Mouse (Mus musculus): Measurements from ENCODE around the gene Tnfsf11. TPM values are rescaled to one million over a fixed set of nuclear protein-coding genes. Genes with fewer than 3 reads are reported as not detected.

The Tnfsf11 gene
- polyA plus RNA-seq, 1 experiment from 2014 or later, result 0.23 TPM

GRCm38 (mm10) chr14:78287906-78288800 is 19.7 kb downstream of the Tnfsf11 start:
- Histone ChIP-seq H3K4me3 (ENCODE audit: control insufficient read depth in 1 of 2, insufficient read depth in 1 of 2, low read depth in 1 of 2, low read length in 2 of 2) (no peak overlapping the region), H3K4me2 (ENCODE audit: low read length) (no peak overlapping the region), H3K4me1 (ENCODE audit: control insufficient read depth in 2 of 2, insufficient read depth in 2 of 2, low read length in 2 of 2) (peaks cover 0 to 2% of the 10 kb centered on the region in 2 experiments; a peak in 1 of 4 replicates), H3K36me3 (ENCODE audit: control insufficient read depth, insufficient read depth, low read length) (no peaks in the 10 kb centered on the region), H3K9me3 (ENCODE audit: control insufficient read depth, low read length) (no peaks in the 10 kb centered on the region), H3K27ac (replicated peaks in 1 of 2; ENCODE audit: control insufficient read depth in 1 of 2, insufficient read depth in 1 of 2, low read depth in 2 of 2, low read length in 2 of 2) (no peak overlapping the region), H3K9ac (ENCODE audit: low read length) (no peak overlapping the region), H3K27me3 (ENCODE audit: control insufficient read depth, insufficient read depth, low read length) (no peaks in the 10 kb centered on the region)
- ATAC-seq (ENCODE audit: insufficient number of reproducible peaks, insufficient read depth, low FRiP score, low read depth), result no peak
- WGBS, result 41% methylated on average over 7 of the region's 7 CpGs

- WGBS, result 69% methylated on average over 5 of the region's 5 CpGs
- Histone ChIP-seq H3K9me3 (ENCODE audit: control insufficient read depth, low read length) (no peaks in the 10 kb centered on the region), H3K9ac (ENCODE audit: low read length) (no peak overlapping the region), H3K27me3 (ENCODE audit: control insufficient read depth, insufficient read depth, low read length) (no peaks in the 10 kb centered on the region), H3K36me3 (ENCODE audit: control insufficient read depth, insufficient read depth, low read length) (no peaks in the 10 kb centered on the region), H3K4me2 (ENCODE audit: low read length) (no peak overlapping the region), H3K4me1 (ENCODE audit: control insufficient read depth in 2 of 2, insufficient read depth in 2 of 2, low read length in 2 of 2) (peaks cover 6 to 7% of the 10 kb centered on the region in 2 experiments; a peak in 3 of 4 replicates), H3K27ac (replicated peaks in 1 of 2; ENCODE audit: control insufficient read depth in 1 of 2, insufficient read depth in 1 of 2, low read depth in 2 of 2, low read length in 2 of 2) (no peak overlapping the region), H3K4me3 (ENCODE audit: control insufficient read depth in 1 of 2, insufficient read depth in 1 of 2, low read depth in 1 of 2, low read length in 2 of 2) (no peak overlapping the region)
- no peak for ATAC-seq (ENCODE audit: insufficient number of reproducible peaks, insufficient read depth, low FRiP score, low read depth)
These were observed 21.8 kb downstream of the Tnfsf11 start for GRCm38 (mm10) chr14:78286011-78286548.

GRCm38 (mm10) chr14:78282490-78282889 is 25.4 kb downstream of the Tnfsf11 start:
- Histone ChIP-seq H3K9me3 (ENCODE audit: control insufficient read depth, low read length) (no peaks in the 10 kb centered on the region), H3K36me3 (ENCODE audit: control insufficient read depth, insufficient read depth, low read length) (no peaks in the 10 kb centered on the region), H3K27me3 (ENCODE audit: control insufficient read depth, insufficient read depth, low read length) (no peaks in the 10 kb centered on the region), H3K4me1 (ENCODE audit: control insufficient read depth in 2 of 2, insufficient read depth in 2 of 2, low read length in 2 of 2) (peaks cover 6 to 7% of the 10 kb centered on the region in 2 experiments; a peak in 3 of 4 replicates), H3K4me3 (ENCODE audit: control insufficient read depth in 1 of 2, insufficient read depth in 1 of 2, low read depth in 1 of 2, low read length in 2 of 2) (no peak overlapping the region), H3K9ac (ENCODE audit: low read length) (no peak overlapping the region), H3K4me2 (ENCODE audit: low read length) (no peak overlapping the region), H3K27ac (replicated peaks in 1 of 2; ENCODE audit: control insufficient read depth in 1 of 2, insufficient read depth in 1 of 2, low read depth in 2 of 2, low read length in 2 of 2) (no peak overlapping the region)
- ATAC-seq (ENCODE audit: insufficient number of reproducible peaks, insufficient read depth, low FRiP score, low read depth), result no peak
- 80% methylated on average over 11 of the region's 11 CpGs for WGBS

- no peaks in the 10 kb centered on the region for H3K9me3 ChIP-seq (ENCODE audit: control insufficient read depth, low read length)
- no peaks in the 10 kb centered on the region for H3K4me1 ChIP-seq (ENCODE audit: control insufficient read depth in 2 of 2, insufficient read depth in 2 of 2, low read length in 2 of 2)
- 80% methylated on average over 18 of the region's 18 CpGs for WGBS
- no peak overlapping the region for H3K27ac ChIP-seq (replicated peaks in 1 of 2; ENCODE audit: control insufficient read depth in 1 of 2, insufficient read depth in 1 of 2, low read depth in 2 of 2, low read length in 2 of 2)
- no peaks in the 10 kb centered on the region for H3K27me3 ChIP-seq (ENCODE audit: control insufficient read depth, insufficient read depth, low read length)
- no peak overlapping the region for H3K4me2 ChIP-seq (ENCODE audit: low read length)
- no peak overlapping the region for H3K9ac ChIP-seq (ENCODE audit: low read length)
- H3K36me3 ChIP-seq (ENCODE audit: control insufficient read depth, insufficient read depth, low read length), result no peaks in the 10 kb centered on the region
- no peak overlapping the region for H3K4me3 ChIP-seq (ENCODE audit: control insufficient read depth in 1 of 2, insufficient read depth in 1 of 2, low read depth in 1 of 2, low read length in 2 of 2)
- no peak for ATAC-seq (ENCODE audit: insufficient number of reproducible peaks, insufficient read depth, low FRiP score, low read depth)
These were observed 31.4 kb downstream of the Tnfsf11 start for GRCm38 (mm10) chr14:78276395-78276930.

- no peak overlapping the region for H3K4me2 ChIP-seq (ENCODE audit: low read length)
- no peak for ATAC-seq (ENCODE audit: insufficient number of reproducible peaks, insufficient read depth, low FRiP score, low read depth)
- H3K27me3 ChIP-seq (ENCODE audit: control insufficient read depth, insufficient read depth, low read length), result no peaks in the 10 kb centered on the region
- no peak overlapping the region for H3K4me3 ChIP-seq (ENCODE audit: control insufficient read depth in 1 of 2, insufficient read depth in 1 of 2, low read depth in 1 of 2, low read length in 2 of 2)
- H3K9ac ChIP-seq (ENCODE audit: low read length), result no peak overlapping the region
- no peak overlapping the region for H3K27ac ChIP-seq (replicated peaks in 1 of 2; ENCODE audit: control insufficient read depth in 1 of 2, insufficient read depth in 1 of 2, low read depth in 2 of 2, low read length in 2 of 2)
- no peaks in the 10 kb centered on the region for H3K36me3 ChIP-seq (ENCODE audit: control insufficient read depth, insufficient read depth, low read length)
- peaks cover 5% of the 10 kb centered on the region; the same call in 1 of the 2 replicates for H3K9me3 ChIP-seq (ENCODE audit: control insufficient read depth, low read length)
- H3K4me1 ChIP-seq (ENCODE audit: control insufficient read depth in 2 of 2, insufficient read depth in 2 of 2, low read length in 2 of 2), result no peaks in the 10 kb centered on the region
- 85% methylated on average over 5 of the region's 5 CpGs for WGBS
These were observed 33.0 kb downstream of the Tnfsf11 start for GRCm38 (mm10) chr14:78274851-78275250.

- Histone ChIP-seq H3K4me1 (ENCODE audit: control insufficient read depth in 2 of 2, insufficient read depth in 2 of 2, low read length in 2 of 2) (no peaks in the 10 kb centered on the region), H3K4me2 (ENCODE audit: low read length) (no peak overlapping the region), H3K4me3 (ENCODE audit: control insufficient read depth in 1 of 2, insufficient read depth in 1 of 2, low read depth in 1 of 2, low read length in 2 of 2) (no peak overlapping the region), H3K36me3 (ENCODE audit: control insufficient read depth, insufficient read depth, low read length) (no peaks in the 10 kb centered on the region), H3K9ac (ENCODE audit: low read length) (no peak overlapping the region), H3K27me3 (ENCODE audit: control insufficient read depth, insufficient read depth, low read length) (no peaks in the 10 kb centered on the region), H3K9me3 (ENCODE audit: control insufficient read depth, low read length) (peaks cover 7% of the 10 kb centered on the region; the same call in 1 of the 2 replicates), H3K27ac (replicated peaks in 1 of 2; ENCODE audit: control insufficient read depth in 1 of 2, insufficient read depth in 1 of 2, low read depth in 2 of 2, low read length in 2 of 2) (no peak overlapping the region)
- ATAC-seq (ENCODE audit: insufficient number of reproducible peaks, insufficient read depth, low FRiP score, low read depth), result no peak
- WGBS, result 78% methylated on average over 9 of the region's 9 CpGs
These were observed 33.7 kb downstream of the Tnfsf11 start for GRCm38 (mm10) chr14:78274146-78274545.

- Histone ChIP-seq H3K9me3 (ENCODE audit: control insufficient read depth, low read length) (peaks cover 7% of the 10 kb centered on the region; the same call in 1 of the 2 replicates), H3K4me2 (ENCODE audit: low read length) (no peak overlapping the region), H3K27ac (replicated peaks in 1 of 2; ENCODE audit: control insufficient read depth in 1 of 2, insufficient read depth in 1 of 2, low read depth in 2 of 2, low read length in 2 of 2) (no peak overlapping the region), H3K4me1 (ENCODE audit: control insufficient read depth in 2 of 2, insufficient read depth in 2 of 2, low read length in 2 of 2) (no peaks in the 10 kb centered on the region), H3K36me3 (ENCODE audit: control insufficient read depth, insufficient read depth, low read length) (no peaks in the 10 kb centered on the region), H3K27me3 (ENCODE audit: control insufficient read depth, insufficient read depth, low read length) (no peaks in the 10 kb centered on the region), H3K4me3 (ENCODE audit: control insufficient read depth in 1 of 2, insufficient read depth in 1 of 2, low read depth in 1 of 2, low read length in 2 of 2) (no peak overlapping the region), H3K9ac (ENCODE audit: low read length) (no peak overlapping the region)
- 78% methylated on average over 7 of the region's 7 CpGs for WGBS
- no peak for ATAC-seq (ENCODE audit: insufficient number of reproducible peaks, insufficient read depth, low FRiP score, low read depth)
These were observed 34.3 kb downstream of the Tnfsf11 start for GRCm38 (mm10) chr14:78273571-78273970.

Measured in heart, embryonic 14.5 days (tissue).